Mouse (Mus musculus) neural tube, embryonic 15.5 days (tissue): ENCODE results near the gene Sema7a. TPM values are rescaled to one million over a fixed set of nuclear protein-coding genes. Genes with fewer than 3 reads are reported as not detected.

Experiments
- ATAC-seq: fragments of 200-750 bp; cut with Nextera tagmentation; 2 replicates; pipeline ENCODE4 v1.8.0; 2017; ENCODE audit warnings: mild to moderate bottlenecking, moderate TSS enrichment, moderate library complexity; ENCODE audit not compliant: low FRiP score
- H3K27ac ChIP-seq: fragments of 300-500 bp; sonication (generic); replicated peaks from 2 replicates; pipeline ENCODE4 v1.5.1; 2015; ENCODE audit warnings: mild to moderate bottlenecking, inconsistent platforms
- H3K27me3 ChIP-seq: fragments of 300-500 bp; sonication (generic); replicated peaks from 2 replicates; pipeline ENCODE4 v1.6.1; 2015; ENCODE audit warnings: inconsistent platforms
- H3K36me3 ChIP-seq: fragments of 300-500 bp; sonication (generic); 2 replicates; pipeline ENCODE4 v1.6.1; 2015; ENCODE audit warnings: inconsistent platforms
- H3K4me1 ChIP-seq: fragments of 300-500 bp; sonication (generic); 2 replicates; pipeline ENCODE4 v1.6.1; 2015; ENCODE audit warnings: inconsistent platforms
- H3K4me2 ChIP-seq: fragments of 300-500 bp; sonication (generic); 2 replicates; pipeline ENCODE4 v1.6.1; 2015; ENCODE audit warnings: inconsistent platforms, mild to moderate bottlenecking, moderate library complexity
- H3K4me3 ChIP-seq: fragments of 300-500 bp; sonication (generic); replicated peaks from 2 replicates; pipeline ENCODE4 v1.5.1; 2015; ENCODE audit warnings: mild to moderate bottlenecking, inconsistent platforms
- H3K9ac ChIP-seq: fragments of 300-500 bp; sonication (generic); replicated peaks from 2 replicates; pipeline ENCODE4 v1.6.1; 2015; ENCODE audit warnings: mild to moderate bottlenecking, inconsistent platforms
- H3K9me3 ChIP-seq: fragments of 300-500 bp; sonication (generic); replicated peaks from 2 replicates; pipeline ENCODE4 v1.6.1; 2016; ENCODE audit warnings: inconsistent platforms
- WGBS: fragments of 180-500 bp; shearing (Covaris S2); methylation state at CpG from one replicate; pipeline ENCODE4 v1.1.7; 2015; ENCODE audit warnings: mixed read lengths; 5-methylcytosine and 5-hydroxymethylcytosine counted together
- polyA plus RNA-seq: library from polyadenylated mRNA; unstranded; fragments of >200 nt; fragmentation: Nextera tagmentation; extraction: Ambion mirVana; gene quantifications from 2 replicates; pipeline ENCODE4 v1.2.1, GENCODE M21; 2015

Gene Sema7a
- polyA plus RNA-seq, 1 experiment from 2014 or later: 2.9 TPM

DNA sequence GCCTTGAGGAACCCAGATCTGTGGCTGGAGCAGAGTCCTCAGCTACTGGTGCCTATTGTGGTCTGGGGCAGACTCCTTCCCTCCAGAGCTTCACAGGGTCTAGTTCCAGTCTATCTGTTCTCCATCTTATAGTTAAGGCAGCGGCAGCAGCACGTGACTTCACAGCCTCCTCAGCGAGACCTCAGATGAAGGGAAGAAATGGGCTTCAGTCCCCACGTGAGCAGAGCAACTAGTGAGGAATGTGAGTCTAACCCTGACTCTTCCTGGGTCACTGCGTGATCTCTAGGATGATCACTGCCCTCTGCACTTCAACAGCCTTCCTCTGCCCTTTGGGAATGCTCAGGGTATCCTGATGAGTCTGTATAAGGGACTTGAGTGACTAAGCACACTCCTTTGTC is 24.1 kb downstream of the Sema7a start:
- Histone ChIP-seq H3K9ac (no peak overlapping the region), H3K27me3 (no peaks in the 10 kb centered on the region), H3K27ac (no peak overlapping the region), H3K36me3 (peaks cover 23% of the 10 kb centered on the region), H3K9me3 (no peaks in the 10 kb centered on the region), H3K4me2 (no peak overlapping the region), H3K4me1 (no peaks in the 10 kb centered on the region), H3K4me3 (no peak overlapping the region)
- WGBS: 84% methylated on average over 5 of the region's 5 CpGs
- ATAC-seq: no peak

DNA sequence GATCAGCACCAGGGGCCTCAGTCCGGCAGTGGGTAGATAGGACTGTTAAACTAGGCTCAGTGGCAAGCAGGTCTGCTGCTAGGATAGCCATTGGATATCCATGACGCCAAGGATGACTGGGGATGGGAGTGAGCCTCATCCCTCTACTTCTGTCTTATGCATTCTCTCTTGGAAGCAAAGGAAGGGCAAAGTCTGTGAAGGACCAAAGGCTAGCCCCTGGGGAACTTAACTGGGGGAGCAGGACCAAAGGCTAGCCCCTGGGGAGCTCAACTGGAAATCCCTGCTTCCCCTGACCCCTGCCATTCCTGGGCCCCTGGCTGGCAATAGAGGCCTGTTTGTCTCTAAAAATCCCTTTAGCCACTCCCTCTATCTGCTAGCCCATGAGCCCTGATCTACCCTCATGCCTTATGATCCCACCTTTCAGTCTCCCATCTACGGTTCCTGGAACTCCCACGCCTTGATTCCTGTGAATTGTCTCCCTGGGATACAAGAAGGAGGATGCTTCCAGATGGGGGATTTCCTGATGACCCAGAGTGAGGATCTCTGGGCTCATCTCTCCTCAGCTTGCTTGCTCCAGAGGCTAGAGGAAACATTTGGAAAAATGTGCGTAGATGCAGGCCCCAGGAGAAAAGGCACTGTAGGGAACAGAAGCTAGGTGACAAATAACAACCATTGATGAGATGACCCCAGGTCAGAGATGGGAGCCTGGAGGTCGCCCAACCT is 24.8 kb downstream of the Sema7a start:
- Histone ChIP-seq H3K9me3 (no peaks in the 10 kb centered on the region), H3K27ac (no peak overlapping the region; the same call in 1 of the 2 replicates), H3K36me3 (peaks cover 22% of the 10 kb centered on the region), H3K4me1 (no peaks in the 10 kb centered on the region), H3K9ac (no peak overlapping the region), H3K4me3 (no peak overlapping the region), H3K27me3 (no peaks in the 10 kb centered on the region), H3K4me2 (no peak overlapping the region)
- 74% methylated on average over 6 of the region's 6 CpGs for WGBS
- no peak for ATAC-seq

DNA sequence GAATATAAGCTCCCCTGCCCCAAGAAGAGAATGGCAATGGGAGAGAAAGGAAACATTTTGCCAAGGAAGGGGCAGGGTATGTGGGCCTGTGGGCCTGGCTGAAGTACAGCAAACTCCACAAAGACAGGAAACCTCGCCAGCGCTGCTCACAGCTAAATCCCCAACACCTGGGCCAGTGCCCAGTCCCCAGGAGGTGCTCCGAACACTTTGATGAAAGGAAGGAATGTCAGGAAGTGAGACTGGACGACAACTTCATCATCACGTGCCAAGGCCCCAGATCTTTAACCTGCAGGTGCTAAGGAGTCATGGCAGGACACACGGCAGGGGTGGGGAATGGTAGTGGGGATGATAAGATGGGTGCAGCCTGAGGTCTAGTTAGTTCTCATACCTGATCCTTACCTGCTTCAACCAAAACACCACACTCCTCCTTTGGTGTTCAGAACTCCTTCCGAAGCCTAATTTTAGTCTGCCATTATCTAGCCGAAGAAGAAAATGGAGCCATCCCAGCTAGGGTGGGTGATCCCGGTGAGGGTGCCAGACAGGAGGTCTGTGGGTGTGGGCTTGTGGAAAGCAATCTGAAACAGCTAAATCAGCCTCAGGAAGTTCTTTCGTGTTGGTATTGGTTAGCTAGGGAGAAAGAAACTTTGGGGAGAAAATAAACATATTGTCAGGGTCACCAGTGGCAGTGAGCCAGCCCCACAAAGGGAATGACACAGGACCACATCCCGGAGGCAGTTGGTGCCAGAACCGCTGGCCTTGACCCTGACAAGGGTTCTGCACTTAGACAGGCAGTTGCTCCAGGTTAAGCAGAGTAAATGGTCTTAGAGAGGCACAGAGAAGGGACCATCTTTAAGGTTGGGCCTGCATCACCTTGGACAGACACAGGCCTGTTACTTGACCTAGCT is 25.6 kb downstream of the Sema7a start:
- no peak for ATAC-seq
- 75% methylated on average over 12 of the region's 12 CpGs for WGBS
- no peak overlapping the region; the same call in 1 of the 2 replicates for H3K27ac ChIP-seq

DNA sequence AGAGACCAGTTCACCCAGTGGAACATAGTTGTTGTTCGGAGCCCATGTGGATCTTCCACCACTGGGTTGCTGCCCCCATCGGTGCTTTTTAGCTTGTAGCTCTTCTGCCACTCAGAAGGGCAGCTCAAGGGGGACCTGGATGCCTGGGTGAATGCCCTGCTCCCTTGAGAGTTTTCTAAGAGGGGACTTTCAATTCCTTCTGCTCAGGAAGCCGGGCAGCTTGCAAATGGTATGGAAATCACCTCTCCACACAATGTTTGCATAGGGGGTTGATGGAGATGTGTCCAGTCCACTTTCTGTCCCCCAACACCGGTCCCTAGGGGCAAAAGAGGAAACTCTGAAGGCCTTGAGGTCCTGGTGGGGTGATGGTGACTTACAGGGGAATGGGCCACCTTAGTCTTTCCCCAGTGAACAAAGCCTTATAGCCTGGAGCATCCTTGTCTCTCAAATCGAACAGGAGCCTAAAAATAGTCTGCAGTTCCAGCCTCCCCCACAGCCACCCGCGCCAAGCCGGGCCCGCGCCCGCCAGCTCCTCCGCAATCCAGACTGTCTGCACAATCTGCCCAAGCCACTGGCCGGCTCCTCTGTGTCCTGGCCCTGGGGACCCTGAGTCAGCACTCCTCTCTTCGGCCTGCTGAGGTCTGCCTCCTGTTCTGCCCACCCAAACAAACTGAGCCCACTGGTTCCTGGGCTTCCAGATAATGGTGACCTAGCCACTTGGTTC is 27.5 kb downstream of the Sema7a start:
- Histone ChIP-seq H3K4me2 (no peak overlapping the region), H3K9ac (no peak overlapping the region), H3K4me1 (0 out of 2 replicates have a peak, but pooled peaks cover 2% of the 10 kb centered on the region), H3K27me3 (no peaks in the 10 kb centered on the region), H3K27ac (no peak overlapping the region), H3K4me3 (no peak overlapping the region), H3K9me3 (no peaks in the 10 kb centered on the region), H3K36me3 (no peaks in the 10 kb centered on the region)
- WGBS: 81% methylated on average over 14 of the region's 14 CpGs
- ATAC-seq: no peak

More for the DNA sequence above, 25.6 kb downstream of the Sema7a start:
- no peaks in the 10 kb centered on the region for H3K9me3 ChIP-seq
- H3K4me3 ChIP-seq: no peak overlapping the region
- peaks cover 14% of the 10 kb centered on the region for H3K36me3 ChIP-seq
- H3K4me1 ChIP-seq: no peaks in the 10 kb centered on the region
- no peak overlapping the region for H3K9ac ChIP-seq
- H3K4me2 ChIP-seq: no peak overlapping the region
- no peaks in the 10 kb centered on the region for H3K27me3 ChIP-seq

DNA sequence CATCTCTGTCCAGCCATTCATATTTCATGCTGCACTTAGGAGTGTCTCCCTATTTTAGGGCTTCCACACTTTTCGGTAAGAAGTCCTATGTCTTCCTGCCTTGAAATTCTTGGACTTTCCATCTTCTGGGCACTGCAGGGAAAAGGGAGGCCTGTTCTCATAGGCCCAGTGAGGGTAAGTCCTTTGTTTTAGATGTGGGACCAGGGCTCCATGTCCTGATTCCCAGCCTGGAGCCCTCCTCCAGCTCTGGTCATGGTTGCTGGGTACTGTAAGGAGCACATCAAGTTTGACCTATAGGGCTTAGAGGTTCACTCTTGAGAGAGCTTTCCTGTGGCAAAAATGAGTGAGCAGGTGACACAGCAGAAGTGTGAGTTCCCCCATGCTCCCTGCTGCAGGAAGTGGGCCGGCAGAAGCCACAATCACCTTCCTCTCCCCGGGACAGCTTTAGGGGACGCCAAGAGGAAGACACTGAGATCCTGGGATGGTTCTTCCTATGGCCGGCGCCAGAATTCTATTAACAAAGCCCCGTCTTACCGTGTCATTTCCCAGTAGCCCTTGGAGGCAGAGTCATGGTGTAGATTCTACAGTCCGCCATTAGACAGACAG is 28.4 kb downstream of the Sema7a start:
- H3K9me3 ChIP-seq: no peaks in the 10 kb centered on the region
- H3K4me1 ChIP-seq: 0 out of 2 replicates have a peak, but pooled peaks cover 2% of the 10 kb centered on the region
- 79% methylated on average over 9 of the region's 9 CpGs for WGBS
- H3K4me2 ChIP-seq: no peak overlapping the region
- H3K9ac ChIP-seq: no peak overlapping the region
- H3K36me3 ChIP-seq: no peaks in the 10 kb centered on the region
- no peak overlapping the region for H3K27ac ChIP-seq
- H3K27me3 ChIP-seq: no peaks in the 10 kb centered on the region
- no peak for ATAC-seq
- no peak overlapping the region for H3K4me3 ChIP-seq

DNA sequence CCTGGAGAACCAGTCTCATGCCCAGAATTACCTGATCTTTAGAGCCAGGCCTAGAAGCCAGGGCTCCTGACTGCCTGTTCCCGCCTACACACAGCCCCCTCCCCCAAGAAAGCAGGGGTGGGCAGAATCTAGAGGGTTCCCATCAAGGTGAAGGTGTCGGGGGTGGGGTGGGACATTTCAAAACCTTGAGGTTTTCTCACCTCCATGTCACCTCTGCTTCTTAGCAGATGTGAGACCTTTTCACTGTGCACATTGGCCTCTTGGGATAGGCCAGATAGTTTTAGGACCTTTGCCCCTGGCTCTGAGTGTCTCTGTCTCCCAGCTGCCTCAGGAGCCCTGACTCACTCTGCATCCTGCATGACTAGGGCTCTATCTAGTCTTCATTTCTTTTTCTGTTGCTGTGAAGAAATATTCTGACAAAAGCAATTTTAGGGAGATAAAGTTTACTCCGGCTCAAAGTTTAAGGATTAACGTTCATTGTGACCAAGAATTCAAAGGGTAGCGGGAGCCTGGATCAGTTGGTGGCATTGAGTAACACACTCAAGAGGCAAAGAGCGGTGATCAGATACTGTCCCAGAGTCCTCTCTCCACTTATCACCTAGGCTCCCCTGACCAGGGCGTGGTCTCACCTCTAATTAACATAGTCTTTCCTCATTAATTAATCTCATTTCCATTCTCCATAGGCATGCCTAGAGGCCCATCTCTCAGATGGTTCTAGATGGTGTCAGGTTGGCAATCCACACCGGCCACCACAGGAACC is 29.1 kb downstream of the Sema7a start:
- 90% methylated on average over 8 of the region's 8 CpGs for WGBS

DNA sequence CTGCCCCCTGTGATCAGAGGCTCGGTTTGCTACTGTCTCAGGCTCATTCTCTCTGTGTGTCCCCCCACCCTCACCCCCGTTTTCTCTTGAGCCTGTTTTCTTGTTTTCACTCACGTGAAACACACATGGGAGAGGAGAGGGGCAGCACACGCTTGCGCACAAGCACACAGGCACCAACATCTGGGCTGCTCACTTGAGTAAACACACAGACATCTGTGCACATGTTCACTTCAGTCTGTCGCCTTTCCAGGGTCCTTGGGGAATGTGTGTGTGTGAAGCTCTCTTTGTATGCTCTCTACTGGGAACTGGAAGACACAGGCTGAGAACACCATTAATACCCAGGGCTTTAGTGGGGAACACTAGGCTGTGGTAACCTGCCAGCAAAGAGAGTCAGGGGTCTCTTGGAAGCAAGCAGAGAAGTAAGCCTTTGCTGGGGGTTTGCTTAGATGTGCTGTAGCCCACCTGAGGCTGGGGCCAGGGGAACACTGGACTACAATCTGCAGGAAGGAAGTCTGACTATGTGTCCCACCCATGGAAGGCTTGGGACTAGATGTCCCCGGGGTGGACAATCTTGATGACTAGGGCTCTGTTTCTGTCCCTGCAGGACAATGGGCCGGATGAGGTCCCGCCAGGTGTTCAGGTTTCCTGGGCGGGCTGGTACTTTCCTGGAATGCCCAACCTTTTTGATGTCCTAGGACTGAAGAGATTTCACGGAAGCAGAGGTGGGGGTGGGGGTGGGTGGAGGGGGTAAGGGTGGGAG is 30.0 kb downstream of the Sema7a start:
- 76% methylated on average over 11 of the region's 11 CpGs for WGBS

More for the DNA sequence above, 29.1 kb downstream of the Sema7a start:
- H3K9me3 ChIP-seq: no peaks in the 10 kb centered on the region
- no peak overlapping the region for H3K4me2 ChIP-seq
- H3K27me3 ChIP-seq: no peaks in the 10 kb centered on the region
- H3K27ac ChIP-seq: no peak overlapping the region
- 0 out of 2 replicates have a peak, but pooled peaks cover 2% of the 10 kb centered on the region for H3K4me1 ChIP-seq
- no peaks in the 10 kb centered on the region for H3K36me3 ChIP-seq
- no peak overlapping the region for H3K4me3 ChIP-seq
- no peak for ATAC-seq
- H3K9ac ChIP-seq: no peak overlapping the region

DNA sequence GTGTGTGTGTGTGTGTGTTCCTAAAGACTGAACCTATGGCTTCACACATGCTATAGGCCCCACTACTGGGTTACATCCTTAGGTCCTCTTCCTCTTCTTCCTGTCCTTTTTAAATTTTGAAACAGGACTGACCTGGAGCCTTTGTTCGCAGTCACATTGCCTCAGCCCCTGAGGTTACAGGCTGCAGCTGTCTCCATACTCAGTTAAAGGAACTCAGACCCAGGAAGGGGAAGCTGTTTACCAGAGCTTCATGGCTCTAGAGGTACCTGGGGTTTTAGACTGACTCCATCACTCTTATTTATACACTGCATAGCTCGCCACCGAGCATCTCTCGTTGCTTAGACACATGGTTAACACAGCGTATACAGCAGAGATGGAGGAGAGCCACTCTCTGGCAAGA is 31.5 kb downstream of the Sema7a start:
- Histone ChIP-seq H3K27ac (no peak overlapping the region), H3K4me2 (no peak overlapping the region), H3K36me3 (no peaks in the 10 kb centered on the region), H3K9ac (no peak overlapping the region), H3K9me3 (no peaks in the 10 kb centered on the region), H3K4me3 (no peak overlapping the region), H3K4me1 (0 out of 2 replicates have a peak, but pooled peaks cover 2% of the 10 kb centered on the region), H3K27me3 (no peaks in the 10 kb centered on the region)
- WGBS: 93% methylated on average over 5 of the region's 5 CpGs
- no peak for ATAC-seq

More for the DNA sequence above, 30.0 kb downstream of the Sema7a start:
- Histone ChIP-seq H3K27me3 (no peaks in the 10 kb centered on the region), H3K4me1 (0 out of 2 replicates have a peak, but pooled peaks cover 2% of the 10 kb centered on the region), H3K4me2 (no peak overlapping the region), H3K9ac (no peak overlapping the region), H3K9me3 (no peaks in the 10 kb centered on the region), H3K27ac (no peak overlapping the region), H3K4me3 (no peak overlapping the region), H3K36me3 (no peaks in the 10 kb centered on the region)
- no peak for ATAC-seq

DNA sequence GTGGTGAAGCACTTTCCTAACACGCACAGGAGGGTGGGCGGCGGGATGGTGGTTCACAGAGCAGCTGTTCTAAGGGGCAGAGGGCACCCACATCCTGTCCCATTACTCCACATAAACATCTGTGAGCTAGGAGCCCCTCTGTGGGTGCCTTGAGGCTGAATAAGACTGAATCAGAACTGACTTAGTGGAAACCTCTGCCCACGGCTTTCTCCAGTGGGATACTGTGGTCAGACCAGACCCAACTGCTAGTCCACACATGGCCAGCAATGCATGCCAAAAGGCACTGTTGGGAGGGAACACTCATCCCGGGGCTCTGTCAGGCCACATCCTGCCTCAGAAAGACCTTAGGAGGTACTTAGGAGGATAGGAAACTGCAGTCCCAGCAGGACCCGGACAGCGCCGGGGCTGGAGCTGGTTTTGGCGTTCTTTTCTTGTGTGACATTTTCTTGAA is 32.3 kb downstream of the Sema7a start:
- 0 out of 2 replicates have a peak, but pooled peaks cover 2% of the 10 kb centered on the region for H3K4me1 ChIP-seq
- no peak for ATAC-seq
- no peak overlapping the region for H3K27ac ChIP-seq
- H3K4me3 ChIP-seq: no peak overlapping the region
- H3K9ac ChIP-seq: no peak overlapping the region
- H3K36me3 ChIP-seq: no peaks in the 10 kb centered on the region
- no peaks in the 10 kb centered on the region for H3K9me3 ChIP-seq
- WGBS: 77% methylated on average over 9 of the region's 9 CpGs
- H3K27me3 ChIP-seq: no peaks in the 10 kb centered on the region
- no peak overlapping the region for H3K4me2 ChIP-seq

DNA sequence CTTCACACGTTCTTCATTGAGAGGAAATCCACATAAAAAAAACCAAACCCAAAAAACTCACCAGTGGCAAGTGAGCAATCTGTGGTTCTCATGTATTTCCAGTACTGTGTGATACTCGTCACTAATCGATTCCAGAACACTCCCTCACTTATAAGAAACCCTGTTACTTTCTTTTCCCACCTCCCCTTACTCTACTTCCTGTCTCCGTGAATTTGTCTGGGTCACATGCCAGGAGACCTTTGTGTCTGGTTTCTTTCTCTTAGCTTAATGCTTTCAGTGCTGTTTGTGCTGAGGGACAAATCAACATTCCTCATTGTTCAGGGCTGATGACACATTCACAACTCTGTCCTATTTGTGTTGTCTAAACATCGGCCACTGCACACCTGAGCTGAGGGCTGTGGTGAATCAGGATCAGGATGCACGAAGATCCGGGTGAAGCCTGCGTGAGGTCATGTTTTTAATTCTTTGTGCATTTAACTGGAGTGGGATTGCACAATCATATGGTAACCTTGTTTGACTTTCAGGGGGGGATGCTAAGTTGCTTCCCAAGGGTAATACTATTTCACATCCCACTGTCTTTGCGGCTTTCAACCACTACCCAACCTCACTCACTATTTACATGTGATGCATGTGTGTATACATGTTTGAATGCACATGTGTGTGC is 33.0 kb downstream of the Sema7a start:
- Histone ChIP-seq H3K4me1 (0 out of 2 replicates have a peak, but pooled peaks cover 2% of the 10 kb centered on the region), H3K9me3 (no peaks in the 10 kb centered on the region), H3K4me3 (no peak overlapping the region), H3K9ac (no peak overlapping the region), H3K4me2 (no peak overlapping the region), H3K27me3 (no peaks in the 10 kb centered on the region), H3K36me3 (no peaks in the 10 kb centered on the region), H3K27ac (no peak overlapping the region)
- 73% methylated on average over 9 of the region's 9 CpGs for WGBS
- ATAC-seq: no peak
